Mouse (Mus musculus) central nervous system, embryonic 14 days (tissue): ENCODE data around the gene Gm10490. TPM values are rescaled to one million over a fixed set of nuclear protein-coding genes. Genes with fewer than 3 reads are reported as not detected.

ENCODE experiments used
- polyA plus RNA-seq: library from polyadenylated mRNA; depleted of rRNA; stranded (reverse); fragments of >200 nt; gene quantifications from 2 replicates; pipeline ENCODE4 v1.2.3, GENCODE M21; 2012; rRNA removed

Gm10490 gene
- not detected in 2 replicates for polyA plus RNA-seq

DNA sequence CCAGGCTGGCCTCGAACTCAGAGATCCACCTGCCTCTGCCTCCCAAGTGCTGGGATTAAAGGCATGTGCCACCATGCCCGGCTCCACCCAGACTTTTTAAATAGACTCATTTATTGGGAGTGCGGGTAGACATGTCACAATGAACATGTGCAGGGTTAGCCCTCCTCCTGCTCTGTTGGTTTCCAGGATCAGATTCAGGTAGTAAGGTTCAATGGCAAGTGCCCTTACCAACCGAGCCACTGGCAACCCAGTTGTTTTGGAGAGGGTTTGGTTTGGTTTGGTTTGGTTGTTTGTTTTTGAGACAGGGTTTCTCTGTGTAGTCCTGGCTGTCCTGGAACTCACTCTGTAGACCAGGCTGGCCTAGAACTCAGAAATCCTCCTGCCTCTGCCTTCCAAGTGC, at the start of gene Gm10490:
Gene Gm10490, plus strand, starts transcription at position 301 of the 400 bp plus-strand sequence.

DNA sequence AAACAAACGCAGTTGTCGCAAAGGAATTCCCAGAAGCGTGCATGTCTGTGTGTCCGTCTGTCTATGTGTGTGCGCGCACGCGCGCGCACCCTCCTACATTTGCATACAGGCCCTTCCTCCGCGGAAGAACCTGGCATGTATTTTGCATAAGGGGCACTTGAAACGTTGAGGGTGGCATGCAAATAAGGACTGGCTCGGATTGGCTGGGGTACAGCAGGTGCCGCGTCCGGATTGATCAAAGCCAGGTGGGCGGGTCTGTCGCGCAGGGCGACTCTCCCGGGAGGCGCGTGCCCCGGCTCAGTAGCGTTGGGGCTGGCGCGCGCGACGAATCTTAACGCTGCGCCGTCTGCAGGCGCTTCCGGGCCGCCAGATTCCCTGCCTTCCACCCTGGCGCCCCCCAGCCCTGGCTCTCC, 31.3 kb upstream of the Gm10490 start, which contains the start of gene Pim2:
Gene Pim2, plus strand, starts transcription at position 256 of the 413 bp plus-strand sequence.

DNA sequence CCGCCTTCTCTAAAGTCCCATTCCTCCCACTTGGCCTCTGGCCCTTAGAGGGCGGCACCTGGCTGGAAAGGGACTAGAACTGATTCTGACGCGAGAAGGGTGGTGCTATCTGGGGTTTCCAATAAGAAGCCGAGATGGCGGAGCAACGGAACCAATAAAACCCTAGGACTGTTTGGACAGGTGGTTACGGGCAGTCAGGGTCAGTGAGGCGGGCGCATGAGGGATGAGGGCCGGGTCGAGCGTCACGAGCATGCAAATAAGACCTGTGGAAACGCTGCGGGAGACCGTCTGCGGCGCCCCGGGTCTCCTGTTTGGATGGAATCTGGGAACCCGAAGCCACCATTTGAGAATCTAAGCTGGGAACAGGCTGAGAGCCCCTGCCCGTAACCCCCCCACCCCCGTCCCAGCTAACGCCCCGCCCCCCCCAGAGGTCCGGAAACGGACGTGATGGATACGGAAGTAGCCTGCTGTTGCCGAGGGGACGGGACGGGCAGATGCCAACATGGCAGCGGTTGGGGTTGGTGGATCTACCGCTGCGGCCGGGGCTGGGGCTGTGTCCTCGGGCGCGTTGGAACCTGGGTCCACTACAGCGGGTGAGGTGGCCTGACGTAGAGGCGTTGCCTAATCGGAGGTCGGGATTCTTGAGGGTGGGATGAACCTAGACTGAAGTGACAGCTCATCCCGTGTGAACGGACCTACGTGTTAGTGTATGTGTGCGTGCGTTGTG, 25.3 kb upstream of the Gm10490 start, which contains the start of gene Slc35a2:
Gene Slc35a2, plus strand, starts transcription at position 188 of the 727 bp plus-strand sequence.

DNA sequence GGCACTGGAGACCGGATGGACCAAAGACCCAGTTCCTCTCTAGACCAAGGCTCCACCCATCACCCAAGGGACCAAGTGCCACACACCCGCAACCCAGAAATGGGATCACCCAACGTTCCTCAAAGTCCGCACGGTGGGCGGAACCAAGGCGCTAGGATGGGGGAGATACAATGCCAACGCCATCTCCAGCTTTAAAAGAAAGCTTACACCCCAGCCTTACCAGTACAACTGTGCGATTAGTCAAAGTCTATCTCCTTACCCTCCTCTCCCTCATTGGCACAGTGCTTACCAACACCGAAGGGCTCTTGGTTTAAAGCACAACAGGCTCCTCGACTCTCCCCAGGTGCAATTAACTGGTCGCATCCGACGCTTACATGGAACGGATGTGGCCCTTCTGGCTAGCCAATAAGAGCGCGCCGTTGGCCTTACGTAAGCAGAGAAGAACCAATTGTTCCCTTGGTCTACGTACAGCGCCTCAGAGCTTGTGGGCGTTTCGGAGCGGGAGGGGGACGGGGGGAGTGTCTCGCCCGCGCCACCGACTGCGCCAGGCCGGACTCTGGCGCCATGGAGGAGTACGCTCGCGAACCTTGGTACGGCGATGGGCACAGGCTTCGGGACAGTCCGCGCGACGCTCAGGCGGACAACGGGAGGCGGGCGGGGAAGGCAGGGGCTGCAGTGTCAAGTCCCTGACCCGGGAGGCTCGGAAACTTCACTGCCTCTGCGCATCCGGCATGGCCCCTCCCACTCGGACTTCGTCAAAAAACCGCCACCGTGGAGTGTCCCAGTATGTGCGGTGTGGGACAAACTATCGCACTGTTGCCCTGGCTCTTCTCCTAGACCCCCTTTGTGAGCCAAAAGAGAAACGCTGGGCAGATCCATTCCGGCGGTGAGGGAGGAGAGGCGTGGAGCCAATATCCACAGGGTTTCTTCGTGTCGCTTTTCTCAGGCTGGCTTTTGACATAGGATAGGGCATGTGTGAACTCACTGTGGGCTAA, 10.2 kb upstream of the Gm10490 start, which contains the start of the genes Pqbp1 and Timm17b:
Gene Pqbp1, minus strand, starts transcription at position 390 of the 995 bp plus-strand sequence.
Gene Timm17b, plus strand, starts transcription at position 478 of the 995 bp plus-strand sequence.

DNA sequence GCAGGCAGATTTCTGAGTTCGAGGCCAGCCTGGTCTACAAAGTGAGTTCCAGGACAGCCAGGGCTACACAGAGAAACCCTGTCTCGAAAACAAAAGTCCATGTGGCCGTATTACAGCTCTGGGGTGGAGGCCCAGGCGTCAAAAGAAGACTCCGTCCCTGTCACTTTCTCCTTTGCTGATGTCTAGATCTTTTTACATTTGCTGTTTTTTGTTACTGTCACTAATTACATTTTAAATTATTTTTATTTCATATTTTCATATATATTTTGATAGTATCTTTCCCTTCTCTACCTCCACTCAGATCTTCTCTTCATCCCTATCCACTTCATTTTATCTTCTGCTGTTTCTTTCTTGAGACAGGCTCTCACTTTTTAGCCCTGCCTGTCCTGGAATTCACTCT, 1.6 kb upstream of the Gm10490 start, which contains the start of gene Gm10491:
Gene Gm10491, minus strand, starts transcription at position 101 of the 400 bp plus-strand sequence.

DNA sequence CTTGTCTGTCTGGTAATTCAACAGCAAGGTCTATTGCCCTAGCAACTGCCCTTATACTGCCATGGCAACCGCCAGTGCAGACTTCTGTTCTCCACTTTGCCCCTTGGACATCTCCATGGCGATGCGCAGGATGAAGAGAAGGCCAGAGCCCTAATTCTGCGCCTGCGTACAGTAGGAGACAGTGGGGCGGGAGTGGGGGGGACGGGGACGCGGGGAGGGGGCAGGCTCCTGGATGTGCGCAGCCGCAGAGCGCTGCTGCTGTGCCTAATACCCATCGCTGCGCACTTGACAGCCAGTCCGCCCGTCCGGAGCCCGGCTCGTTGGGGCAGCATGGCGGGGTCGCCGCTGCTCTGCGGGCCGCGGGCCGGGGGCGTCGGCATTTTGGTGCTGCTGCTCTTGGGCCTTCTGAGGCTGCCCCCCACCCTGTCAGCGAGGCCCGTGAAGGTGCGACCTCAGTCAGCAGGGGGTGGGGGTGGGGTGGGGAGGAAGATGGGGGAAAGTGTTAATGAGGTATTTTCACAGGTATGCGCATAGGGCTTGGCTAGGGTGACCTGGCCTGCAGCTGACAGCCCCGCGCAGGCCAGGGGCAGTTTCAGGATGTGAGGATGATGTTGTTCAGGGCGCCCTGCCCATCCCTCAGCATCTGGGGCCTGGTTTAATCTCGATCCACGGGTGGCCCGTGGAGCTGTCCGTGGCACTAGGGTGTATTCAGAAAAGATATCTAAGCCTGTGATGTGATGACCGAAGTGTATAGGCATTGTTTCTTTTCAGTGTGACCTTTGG, 10.4 kb downstream of the Gm10490 start, which contains the start of gene Pcsk1n:
Gene Pcsk1n, plus strand, starts transcription at position 222 of the 783 bp plus-strand sequence.

DNA sequence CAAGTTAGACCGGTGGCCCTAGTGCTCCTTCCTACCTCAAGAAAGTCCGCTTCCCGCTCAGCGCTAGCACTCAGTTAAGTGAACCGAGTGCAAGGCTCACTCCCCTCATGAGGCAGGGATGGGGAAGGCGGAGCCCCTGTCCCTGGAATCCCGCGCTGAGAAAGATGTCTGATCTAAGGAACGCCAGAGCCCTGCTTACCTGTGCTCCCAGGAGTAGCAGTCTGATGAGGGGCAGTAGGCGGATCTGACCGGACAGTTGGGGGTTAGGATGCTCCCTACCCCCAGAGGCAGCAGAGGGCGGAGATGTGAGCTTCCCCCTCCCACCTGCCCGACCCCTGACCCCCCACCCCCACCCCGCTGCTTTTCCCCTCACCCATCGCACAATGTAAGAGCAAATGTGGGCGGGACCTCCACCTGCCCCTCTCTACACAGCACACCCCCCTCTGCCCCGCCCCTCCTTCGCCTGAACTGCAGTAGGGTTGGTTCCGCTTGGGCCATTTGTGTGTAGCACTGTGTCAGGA, 19.0 kb downstream of the Gm10490 start, which contains the start of gene Eras:
Gene Eras, minus strand, starts transcription at position 338 of the 521 bp plus-strand sequence.

DNA sequence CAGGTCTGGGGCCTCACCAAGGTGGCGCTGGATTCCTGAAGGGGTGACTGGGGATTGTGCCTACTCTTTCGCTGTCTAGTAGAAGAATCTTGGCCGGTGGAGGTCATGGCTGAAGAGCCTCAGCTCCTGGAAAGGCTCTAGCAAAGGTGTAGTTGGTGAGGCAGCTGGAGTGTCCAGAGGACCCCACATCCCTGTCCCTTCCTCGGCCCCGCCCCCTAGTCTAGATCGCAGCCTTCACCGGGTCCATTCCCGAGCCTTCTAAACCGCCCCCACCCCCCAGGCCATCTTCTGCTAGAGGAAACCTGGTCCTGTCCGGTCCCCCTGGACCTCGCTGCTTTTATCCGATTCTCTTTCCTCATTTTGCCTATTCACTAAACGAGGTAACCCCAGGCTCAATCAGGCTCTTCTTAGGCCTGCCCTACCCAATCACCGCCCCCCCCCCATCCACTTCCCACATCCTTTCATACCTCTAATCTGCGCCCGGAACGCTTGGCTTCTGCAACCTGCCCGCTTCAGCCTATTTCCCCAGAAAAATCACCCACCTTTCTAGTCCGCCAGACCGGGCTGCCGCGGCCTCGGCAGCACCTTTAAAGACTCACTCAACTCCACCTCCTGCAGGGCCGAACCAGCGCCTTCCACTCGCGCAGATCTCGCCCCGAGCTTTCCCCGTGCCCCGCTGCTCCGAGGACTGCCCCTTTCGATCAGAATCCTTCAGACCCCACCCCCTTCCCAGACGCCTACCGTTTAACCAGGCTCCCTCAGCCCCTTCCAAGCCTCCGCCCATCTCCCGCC, 38.0 kb downstream of the Gm10490 start, which contains the start of gene Hdac6:
Gene Hdac6, minus strand, starts transcription at position 782 of the 792 bp plus-strand sequence.

Other genes starting within 250 kb of the Gm10490 start
- 46.2 and 64.5 TPM in 2 replicates for gene Plp2, start 238.2 kb upstream of the Gm10490 start, polyA plus RNA-seq
- gene Magix, start 228.3 kb upstream of the Gm10490 start, polyA plus RNA-seq, result 0.20 and 0.29 TPM in 2 replicates
- gene Gpkow, start 212.4 kb upstream of the Gm10490 start, polyA plus RNA-seq, result 29.7 and 33.7 TPM in 2 replicates
- gene Wdr45, start 195.2 kb upstream of the Gm10490 start, polyA plus RNA-seq, result 47.9 and 48.4 TPM in 2 replicates
- gene Gm45208, start 187.3 kb upstream of the Gm10490 start, polyA plus RNA-seq, result 0.57 and 0.83 TPM in 2 replicates
- 99.6 and 106 TPM in 2 replicates for gene Praf2, start 181.1 kb upstream of the Gm10490 start, polyA plus RNA-seq
- gene Ccdc120, start 158.6 kb upstream of the Gm10490 start, polyA plus RNA-seq, result 60.1 and 61.7 TPM in 2 replicates
- 17.1 and 19.2 TPM in 2 replicates for gene Tfe3, start 147.0 kb upstream of the Gm10490 start, polyA plus RNA-seq
- 93.9 and 102 TPM in 2 replicates for gene Gripap1, start 119.8 kb upstream of the Gm10490 start, polyA plus RNA-seq
- gene Kcnd1, start 87.3 kb upstream of the Gm10490 start, polyA plus RNA-seq, result 4.7 and 5.3 TPM in 2 replicates
- 59.6 and 60.4 TPM in 2 replicates for gene Otud5, start 68.2 kb upstream of the Gm10490 start, polyA plus RNA-seq
- 19.7 and 20.8 TPM in 2 replicates for gene Pim2, start 31.3 kb upstream of the Gm10490 start, polyA plus RNA-seq
- gene Slc35a2, start 25.5 kb upstream of the Gm10490 start, polyA plus RNA-seq, result 41.6 and 47.2 TPM in 2 replicates
- gene Pqbp1, start 10.3 kb upstream of the Gm10490 start, polyA plus RNA-seq, result 217 and 234 TPM in 2 replicates
- gene Timm17b, start 10.2 kb upstream of the Gm10490 start, polyA plus RNA-seq, result 55.3 and 58.3 TPM in 2 replicates
- not detected in 2 replicates for gene Gm10491, start 1.7 kb upstream of the Gm10490 start, polyA plus RNA-seq
- gene Pcsk1n, start 10.3 kb downstream of the Gm10490 start, polyA plus RNA-seq, result 65.2 and 75.6 TPM in 2 replicates
- 0.15 and 0.21 TPM in 2 replicates for gene Eras, start 19.1 kb downstream of the Gm10490 start, polyA plus RNA-seq
- 111 and 113 TPM in 2 replicates for gene Hdac6, start 38.3 kb downstream of the Gm10490 start, polyA plus RNA-seq
- gene Gata1, start 68.5 kb downstream of the Gm10490 start, polyA plus RNA-seq, result 0.33 and 0.34 TPM in 2 replicates
- 0.26 and 0.44 TPM in 2 replicates for gene Glod5, start 109.0 kb downstream of the Gm10490 start, polyA plus RNA-seq
- 52.8 and 56.5 TPM in 2 replicates for gene Suv39h1, start 165.2 kb downstream of the Gm10490 start, polyA plus RNA-seq
- gene Was, start 181.0 kb downstream of the Gm10490 start, polyA plus RNA-seq, result 1.0 and 1.1 TPM in 2 replicates
- 193 and 209 TPM in 2 replicates for gene Wdr13, start 223.3 kb downstream of the Gm10490 start, polyA plus RNA-seq
- 462 and 530 TPM in 2 replicates for gene Rbm3, start 236.3 kb downstream of the Gm10490 start, polyA plus RNA-seq